Mouse (Mus musculus): ENCODE measurements around the gene Ikbke. TPM values are rescaled to one million over a fixed set of nuclear protein-coding genes. Genes with fewer than 3 reads are reported as not detected.

Ikbke gene
- polyA plus RNA-seq, 1 experiment from 2014 or later, result 0.73 TPM

Other genes with a start within 250 kb of the Ikbke start
- gene Mapkapk2, start 181.8 kb downstream of the Ikbke start, polyA plus RNA-seq (2015; fragmentation: Nextera tagmentation; extraction: Ambion mirVana), result 12.6 and 14.9 TPM in 2 replicates
- gene Dyrk3, start 141.3 kb downstream of the Ikbke start, polyA plus RNA-seq (2015; fragmentation: Nextera tagmentation; extraction: Ambion mirVana), result 14.1 and 17.4 TPM in 2 replicates
- 46.8 and 51.1 TPM in 2 replicates for gene Eif2d, start 126.4 kb downstream of the Ikbke start, polyA plus RNA-seq (2015; fragmentation: Nextera tagmentation; extraction: Ambion mirVana)
- gene Rassf5, start 34.3 kb downstream of the Ikbke start, polyA plus RNA-seq (2015; fragmentation: Nextera tagmentation; extraction: Ambion mirVana), result 3.4 and 4.0 TPM in 2 replicates
- gene Srgap2, start 247.7 kb upstream of the Ikbke start, polyA plus RNA-seq (2015; fragmentation: Nextera tagmentation; extraction: Ambion mirVana), result 26.5 and 31.7 TPM in 2 replicates
- 0.77 and 1.1 TPM in 2 replicates for gene Fam72a, start 248.3 kb upstream of the Ikbke start, polyA plus RNA-seq (2015; fragmentation: Nextera tagmentation; extraction: Ambion mirVana)

Measured in midbrain, embryonic 16.5 days (tissue).